Mouse (Mus musculus): ENCODE measurements around the gene Prkn. TPM values are rescaled to one million over a fixed set of nuclear protein-coding genes. Genes with fewer than 3 reads are reported as not detected.

The Prkn gene
- total RNA-seq (2014; fragmentation: Nextera tagmentation) (1.8 and 1.9 TPM in 2 replicates), total RNA-seq (2017) (not detected in 2 replicates)

GRCm38 (mm10) chr17:10840148-10840707, at the start of gene Prkn, which contains the start of gene Pacrg:
Gene Prkn (plus strand): TSS chr17:10840384.
Gene Pacrg (minus strand): TSS chr17:10840311.
- ATAC-seq (replicated peaks; ENCODE audit: poor library complexity, severe bottlenecking) = peak; percentile 92

- ATAC-seq (replicated peaks; ENCODE audit: poor library complexity, severe bottlenecking) = no peak
Measured at GRCm38 (mm10) chr17:10791661-10792060, 48.5 kb upstream of the Prkn start.

DNA sequence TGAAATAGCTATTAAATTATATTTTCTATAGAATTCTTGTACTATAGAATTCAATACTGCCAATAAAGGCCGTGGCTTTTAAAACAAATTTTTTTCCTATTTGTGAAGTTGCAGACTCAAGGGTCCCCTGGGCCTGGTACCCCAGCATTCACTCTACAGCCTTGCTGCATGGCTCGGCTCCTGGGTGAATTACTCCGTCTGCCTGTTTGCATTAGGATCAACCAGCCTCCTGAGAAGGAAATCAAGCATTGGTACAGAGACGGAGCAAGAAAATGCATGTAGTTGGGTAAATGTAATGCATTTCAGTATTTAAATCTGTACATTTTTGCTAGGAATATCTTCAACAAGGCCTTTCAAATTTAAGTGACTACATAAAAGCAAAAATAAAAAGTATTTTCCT, 33.5 kb upstream of the Prkn start:
- ATAC-seq (replicated peaks; ENCODE audit: poor library complexity, severe bottlenecking) = no peak

DNA sequence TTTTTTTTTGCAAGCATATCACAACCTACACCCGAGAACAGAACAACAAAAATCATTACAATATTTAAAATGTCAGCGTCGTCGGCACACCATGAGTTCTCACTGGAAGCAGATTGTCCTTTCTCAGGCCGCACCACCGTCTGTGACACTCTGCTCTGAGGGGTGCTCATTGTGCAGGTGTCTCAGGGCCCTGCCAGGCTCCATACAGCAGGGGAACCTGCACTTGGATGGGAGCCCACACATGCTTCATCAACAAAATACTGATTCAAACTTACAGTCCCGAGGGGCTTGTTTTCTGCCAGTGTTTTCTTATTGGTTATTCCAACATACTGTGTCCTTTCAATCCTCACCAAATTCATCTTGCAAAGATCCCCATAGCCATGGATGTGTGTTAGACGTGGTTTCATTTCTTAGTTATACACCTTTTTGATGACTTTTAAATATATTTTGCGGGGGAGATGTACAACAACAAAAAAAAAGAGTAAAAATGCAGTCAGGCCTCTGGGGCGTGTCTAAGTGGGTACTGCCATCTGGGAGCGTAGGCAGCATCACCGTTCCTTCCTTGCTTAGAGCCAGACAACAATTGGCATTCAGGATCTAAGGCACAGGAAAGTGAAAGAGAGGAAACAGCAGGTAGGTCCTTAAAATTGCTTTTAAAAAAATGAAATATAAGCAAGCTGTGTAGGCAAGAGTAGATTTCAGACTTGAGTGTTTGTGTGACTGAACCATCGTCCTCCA, 32.8 kb upstream of the Prkn start:
- ATAC-seq (replicated peaks; ENCODE audit: poor library complexity, severe bottlenecking) = no peak

DNA sequence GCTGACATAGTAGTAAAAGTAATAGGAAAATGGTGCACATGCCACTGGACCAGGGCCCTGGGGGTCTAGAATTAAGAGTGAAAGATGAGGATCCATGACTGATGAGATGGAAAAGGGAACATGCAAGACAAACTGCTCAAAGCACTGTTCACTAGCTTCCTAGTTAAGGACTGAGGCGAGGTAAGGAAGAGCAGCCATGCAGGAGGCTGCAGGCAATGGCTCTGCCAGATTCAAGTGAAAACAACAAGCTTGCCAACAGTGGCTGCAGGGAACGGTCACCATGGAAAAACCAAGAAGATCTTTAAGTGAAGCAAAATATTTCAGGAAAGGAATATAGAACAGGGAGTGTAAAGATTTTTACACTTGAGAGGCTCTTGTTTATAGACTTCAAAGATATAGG, 31.6 kb upstream of the Prkn start:
- no peak for ATAC-seq (replicated peaks; ENCODE audit: poor library complexity, severe bottlenecking)

GRCm38 (mm10) chr17:10818971-10819370, 21.2 kb upstream of the Prkn start:
- ATAC-seq (replicated peaks; ENCODE audit: poor library complexity, severe bottlenecking) = no peak

GRCm38 (mm10) chr17:10840731-10841201, 582 bp downstream of the Prkn start:
- ATAC-seq (replicated peaks; ENCODE audit: poor library complexity, severe bottlenecking) = peak; percentile 53

- ATAC-seq (replicated peaks; ENCODE audit: poor library complexity, severe bottlenecking) = no peak
Measured at GRCm38 (mm10) chr17:10854207-10854606, 14.0 kb downstream of the Prkn start.

- peak; percentile 35; the same call in 1 of the 2 replicates for ATAC-seq (replicated peaks; ENCODE audit: poor library complexity, severe bottlenecking)
Measured at GRCm38 (mm10) chr17:10874208-10875187, 34.3 kb downstream of the Prkn start.

- ATAC-seq (replicated peaks; ENCODE audit: poor library complexity, severe bottlenecking) = no peak
Measured at GRCm38 (mm10) chr17:10878986-10879385, 38.8 kb downstream of the Prkn start.

- ATAC-seq (replicated peaks; ENCODE audit: poor library complexity, severe bottlenecking) = no peak
Measured at GRCm38 (mm10) chr17:10882260-10882659, 42.1 kb downstream of the Prkn start.

DNA sequence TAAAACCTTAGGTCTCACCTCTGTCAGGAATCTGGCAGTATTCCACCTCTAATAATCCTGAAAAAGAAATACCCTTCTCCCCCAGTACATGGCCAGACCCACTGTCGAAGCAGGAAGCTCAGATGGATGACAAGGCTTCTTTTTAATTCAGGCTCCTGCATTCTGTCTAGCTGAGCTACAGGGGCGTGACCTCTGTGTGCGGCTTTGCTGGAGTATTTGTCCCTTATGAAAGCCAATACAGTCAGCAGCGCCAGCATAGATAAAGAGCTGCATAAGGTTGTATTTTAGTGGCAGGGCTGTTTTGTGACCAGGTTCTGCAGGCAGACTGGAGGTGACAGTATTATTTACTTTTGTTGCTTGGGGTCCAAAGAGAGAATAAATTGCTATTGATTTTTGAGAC, 47.7 kb downstream of the Prkn start:
- ATAC-seq (replicated peaks; ENCODE audit: poor library complexity, severe bottlenecking) = no peak

- ATAC-seq (replicated peaks; ENCODE audit: poor library complexity, severe bottlenecking) = no peak
Measured at GRCm38 (mm10) chr17:10901686-10902228, 61.6 kb downstream of the Prkn start.

DNA sequence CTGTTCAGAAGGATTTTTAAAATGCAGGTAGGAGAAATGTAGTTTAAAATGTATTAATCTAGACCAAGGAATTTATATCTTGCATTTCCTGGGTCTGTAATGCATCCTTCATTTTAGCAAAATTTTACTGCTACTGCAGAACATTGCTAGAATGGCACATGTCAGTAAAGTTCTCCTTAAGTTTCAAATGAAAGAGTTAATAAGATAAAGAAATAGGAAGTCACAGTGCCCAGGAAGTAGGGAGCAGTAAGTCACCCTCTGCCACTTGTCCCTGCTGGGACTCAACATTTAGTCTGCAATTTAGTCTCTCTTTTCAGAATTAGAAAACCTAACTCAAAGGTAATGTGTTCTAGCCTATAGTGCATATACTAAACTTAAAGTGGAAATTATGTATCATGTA, 96.5 kb downstream of the Prkn start:
- no peak for ATAC-seq (replicated peaks; ENCODE audit: poor library complexity, severe bottlenecking)

DNA sequence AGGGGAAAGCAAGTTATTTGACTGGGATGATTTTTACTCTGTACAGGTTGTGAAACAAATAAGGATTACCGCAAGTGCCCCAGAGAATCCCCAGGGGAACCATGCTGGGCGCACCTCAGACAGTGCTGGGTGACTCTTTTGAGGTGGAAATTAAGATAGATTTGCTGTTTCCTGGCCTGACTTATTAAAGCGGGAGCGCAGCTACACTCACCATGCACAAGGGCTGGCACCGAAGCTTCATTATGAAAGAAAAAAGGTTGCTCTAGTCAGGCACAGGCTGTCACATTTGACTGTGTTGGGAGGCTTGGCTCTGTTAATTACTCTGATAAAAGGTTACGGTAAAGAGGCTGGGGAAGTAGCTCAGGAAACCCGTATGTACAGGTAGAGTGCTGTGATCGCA, 97.7 kb downstream of the Prkn start:
- ATAC-seq (replicated peaks; ENCODE audit: poor library complexity, severe bottlenecking) = no peak

DNA sequence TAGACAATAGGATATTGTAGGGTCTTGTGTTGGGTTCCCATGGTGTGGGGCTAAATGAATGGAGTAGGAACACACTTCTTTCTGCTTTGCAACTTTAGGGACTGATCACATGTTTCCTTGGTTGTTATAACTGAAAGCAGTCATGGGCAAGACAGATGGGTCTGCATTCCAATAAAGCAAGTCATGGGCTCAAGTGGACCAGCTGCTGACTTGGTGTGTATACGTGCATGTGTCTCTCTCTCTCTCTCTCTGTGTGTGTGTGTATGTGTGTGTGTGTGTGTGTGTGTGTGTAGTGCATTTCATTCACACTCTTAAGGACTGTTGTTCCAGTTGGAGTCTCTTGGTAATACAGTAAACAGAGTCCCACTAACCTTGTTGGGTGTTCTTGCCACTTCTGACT, 98.6 kb downstream of the Prkn start:
- ATAC-seq (replicated peaks; ENCODE audit: poor library complexity, severe bottlenecking) = no peak

- ATAC-seq (replicated peaks; ENCODE audit: poor library complexity, severe bottlenecking) = no peak
Measured at GRCm38 (mm10) chr17:10946552-10946951, 106.4 kb downstream of the Prkn start.

DNA sequence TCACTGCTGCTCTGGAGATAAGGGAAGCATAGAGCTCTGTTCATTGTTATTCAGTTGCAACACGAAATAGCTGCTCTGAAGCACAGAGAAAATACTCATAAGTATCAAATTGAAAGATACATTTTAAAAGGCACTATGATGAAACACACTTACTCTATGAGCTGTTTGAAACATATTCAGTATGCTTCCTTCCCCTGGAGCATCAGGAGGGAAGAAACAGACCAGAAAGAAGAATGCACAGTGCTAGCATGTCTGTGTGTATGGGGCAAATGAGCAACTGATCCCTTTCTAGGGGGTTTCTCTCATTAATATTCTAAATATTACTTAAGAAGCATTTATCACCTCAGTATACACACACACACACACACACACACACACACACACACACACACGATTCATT, 107.4 kb downstream of the Prkn start:
- ATAC-seq (replicated peaks; ENCODE audit: poor library complexity, severe bottlenecking) = no peak

DNA sequence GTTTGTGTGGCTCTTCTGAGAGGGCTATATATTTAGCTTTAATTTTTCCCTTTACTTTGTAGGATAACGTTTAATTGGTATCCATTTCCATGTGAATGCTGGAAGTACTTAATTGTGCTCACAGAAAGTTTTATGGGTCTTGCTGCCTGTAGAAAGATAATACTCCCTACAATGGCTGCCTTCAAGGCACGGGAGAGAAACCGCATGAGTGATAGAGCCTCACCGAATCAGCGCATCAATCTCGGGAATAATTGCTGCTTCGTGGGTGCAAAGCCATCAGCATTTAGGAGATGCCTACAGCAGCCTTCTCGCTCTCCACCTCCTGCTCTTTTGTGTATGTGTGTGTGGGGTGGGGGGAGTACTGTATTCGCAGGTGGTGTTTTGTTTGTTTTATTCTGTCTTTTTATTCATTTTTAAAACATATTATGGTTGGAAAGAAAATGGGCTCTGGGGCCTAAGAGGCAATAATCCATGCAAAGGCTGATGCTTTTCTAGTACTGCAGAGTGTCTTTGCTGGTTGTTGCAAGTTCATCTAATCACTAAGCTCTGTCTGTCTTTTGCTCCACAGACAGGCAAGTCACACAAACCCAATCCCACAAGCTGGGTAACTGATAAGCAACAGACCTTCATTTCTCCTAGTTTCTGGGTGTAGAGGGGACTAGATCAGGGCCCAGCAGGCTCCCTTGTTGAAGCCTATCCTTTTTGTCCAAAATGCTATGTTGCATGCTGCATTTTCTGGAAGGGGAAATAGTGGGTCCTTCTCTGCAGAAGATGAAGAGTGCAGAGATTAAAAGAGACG, 119.1 kb downstream of the Prkn start:
- ATAC-seq (replicated peaks; ENCODE audit: poor library complexity, severe bottlenecking) = no peak

DNA sequence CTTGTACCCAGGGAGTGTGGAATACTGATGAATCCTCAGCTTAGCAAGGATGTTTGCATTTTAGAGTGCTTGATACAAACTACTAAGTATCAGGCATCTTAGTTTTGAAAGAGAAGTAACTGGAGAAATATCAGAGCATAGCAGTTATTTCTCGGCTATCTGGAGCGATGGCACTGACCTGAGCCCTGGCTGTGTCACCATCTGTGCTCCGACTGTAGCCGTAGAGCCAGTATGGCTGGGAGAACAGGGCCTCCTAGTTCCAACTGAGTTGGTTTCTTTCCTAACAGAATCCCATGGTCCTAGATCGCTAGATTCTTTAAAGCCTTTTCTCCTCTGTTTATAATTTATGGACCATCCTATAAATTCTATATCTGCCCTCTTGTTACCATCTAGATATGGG, 122.0 kb downstream of the Prkn start:
- no peak for ATAC-seq (replicated peaks; ENCODE audit: poor library complexity, severe bottlenecking)
